Mouse (Mus musculus): ENCODE results near the gene Fgfr2.

DNA sequence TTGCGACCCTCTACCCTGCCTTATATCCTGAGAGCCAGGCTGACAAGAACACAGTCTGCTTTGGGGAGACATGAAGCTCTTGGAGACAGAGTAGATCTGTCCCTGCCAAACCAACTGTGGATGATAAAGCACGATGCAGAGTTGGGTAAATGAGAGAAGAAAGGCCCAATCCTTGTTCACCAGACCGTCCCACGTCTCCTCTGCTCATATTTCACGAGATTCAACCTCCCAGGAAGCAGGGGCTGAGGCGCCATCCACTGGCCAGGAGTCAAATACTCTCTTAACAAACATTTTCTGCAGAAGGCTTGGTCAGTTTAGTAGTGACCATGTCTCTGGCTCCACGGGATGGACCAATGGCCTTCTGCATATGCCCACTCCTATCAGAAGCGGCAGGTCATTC is 1938.8 kb downstream of the Fgfr2 start:
- no peak for TF ChIP-seq CTCF (IDR thresholded peaks at IDR 0.05; ENCODE audit: control insufficient read depth, insufficient read depth, insufficient replicate concordance, low read depth, low read length)
- TF ChIP-seq POLR2A (IDR thresholded peaks at IDR 0.05; ENCODE audit: control insufficient read depth, low read depth, low read length) = no peak
